Mouse (Mus musculus) embryonic facial prominence, embryonic 11.5 days (tissue): ENCODE data around the gene Rab43. TPM values are rescaled to one million over a fixed set of nuclear protein-coding genes. Genes with fewer than 3 reads are reported as not detected.
A peak's percentile ranks its signal among the peaks of the same experiment; 100 is the strongest.

Experiments used
- ATAC-seq: fragments of 200-750 bp; cut with Nextera tagmentation; replicated peaks from 2 replicates; pipeline ENCODE4 v1.8.0; 2017; ENCODE audit warnings: low read depth; ENCODE audit not compliant: insufficient number of reproducible peaks, low FRiP score, low TSS enrichment
- DNase-seq: peaks from one replicate; pipeline ENCODE4 v3.0.0-alpha.2; 2015; ENCODE audit warnings: low spot score
- H3K27ac ChIP-seq: fragments of 300-500 bp; sonication (generic); replicated peaks from 2 replicates; pipeline ENCODE4 v1.5.1; 2014; ENCODE audit warnings: mild to moderate bottlenecking, low read depth, low read length, control low read depth
- H3K27me3 ChIP-seq: fragments of 300-500 bp; sonication (generic); 2 replicates; pipeline ENCODE4 v1.6.1; 2014; ENCODE audit warnings: mild to moderate bottlenecking, low read length, moderate library complexity, mixed read lengths; ENCODE audit not compliant: control insufficient read depth, insufficient read depth
- H3K36me3 ChIP-seq: fragments of 300-500 bp; sonication (generic); replicated peaks from 2 replicates; pipeline ENCODE4 v1.6.1; 2014; ENCODE audit warnings: low read depth, mild to moderate bottlenecking, low read length, moderate library complexity, mixed read lengths; ENCODE audit not compliant: control insufficient read depth, insufficient read depth
- H3K4me1 ChIP-seq: fragments of 300-500 bp; sonication (generic); 2 replicates; pipeline ENCODE4 v1.6.1; 2014; ENCODE audit warnings: low read length, mixed read lengths; ENCODE audit not compliant: control insufficient read depth, insufficient read depth
- H3K4me2 ChIP-seq: fragments of 300-500 bp; sonication (generic); 2 replicates; pipeline ENCODE4 v1.6.1; 2014; ENCODE audit warnings: low read depth, mild to moderate bottlenecking, control low read depth, low read length, moderate library complexity
- H3K4me3 ChIP-seq: fragments of 300-500 bp; sonication (generic); 2 replicates; pipeline ENCODE4 v1.5.1; 2014; ENCODE audit warnings: low read depth, low read length, control low read depth
- H3K9ac ChIP-seq: fragments of 300-500 bp; sonication (generic); replicated peaks from 2 replicates; pipeline ENCODE4 v1.6.1; 2014; ENCODE audit warnings: mild to moderate bottlenecking, control low read depth, low read length
- H3K9me3 ChIP-seq: fragments of 300-500 bp; sonication (generic); replicated peaks from 2 replicates; pipeline ENCODE4 v1.6.1; 2016; ENCODE audit warnings: mild to moderate bottlenecking, low read length, inconsistent platforms, mixed read lengths; ENCODE audit not compliant: control insufficient read depth
- WGBS: fragments of 180-500 bp; shearing (Covaris S2); extraction: QIAGEN DNeasy Blood & Tissue Kit; methylation state at CpG from one replicate; pipeline ENCODE4 v1.1.7; 2014; 5-methylcytosine and 5-hydroxymethylcytosine counted together
- polyA plus RNA-seq: library from polyadenylated mRNA; unstranded; fragments of >200 nt; fragmentation: Nextera tagmentation; extraction: Ambion mirVana; gene quantifications from 2 replicates; pipeline ENCODE4 v1.2.1, GENCODE M21; 2014

The Rab43 gene
- polyA plus RNA-seq, 1 experiment from 2014 or later, result 7.3 TPM

GRCm38 (mm10) chr6:87814486-87814885 lies 2.5 kb upstream of the Rab43 start:
- no peak overlapping the region for H3K4me2 ChIP-seq
- H3K4me3 ChIP-seq, result no peak overlapping the region
- H3K9ac ChIP-seq, result no peak overlapping the region
- H3K27ac ChIP-seq, result no peak overlapping the region
- ATAC-seq (no peak), DNase-seq (no peak)
- peaks cover 2% of the 10 kb centered on the region; the same call in 1 of the 2 replicates for H3K36me3 ChIP-seq
- 90% methylated on average over 5 of the region's 5 CpGs for WGBS
- no peaks in the 10 kb centered on the region for H3K27me3 ChIP-seq
- H3K9me3 ChIP-seq, result no peaks in the 10 kb centered on the region
- H3K4me1 ChIP-seq, result no peaks in the 10 kb centered on the region

GRCm38 (mm10) chr6:87812656-87813055 lies 692 bp upstream of the Rab43 start:
- H3K9me3 ChIP-seq, result no peaks in the 10 kb centered on the region
- 62% methylated on average over 1 of the region's 1 CpGs for WGBS
- H3K4me1 ChIP-seq, result no peaks in the 10 kb centered on the region
- no peak overlapping the region for H3K27ac ChIP-seq
- H3K4me2 ChIP-seq, result no peak overlapping the region
- ATAC-seq (no peak), DNase-seq (no peak)
- no peak overlapping the region for H3K9ac ChIP-seq
- H3K36me3 ChIP-seq, result peaks cover 2% of the 10 kb centered on the region; the same call in 1 of the 2 replicates
- no peaks in the 10 kb centered on the region for H3K27me3 ChIP-seq
- no peak overlapping the region for H3K4me3 ChIP-seq

- ATAC-seq (peak; percentile 48; the same call in 1 of the 2 replicates), DNase-seq (peak; percentile 38)
- Histone ChIP-seq H3K9me3 (no peaks in the 10 kb centered on the region), H3K36me3 (peaks cover 2% of the 10 kb centered on the region; the same call in 1 of the 2 replicates), H3K27me3 (no peaks in the 10 kb centered on the region), H3K27ac (no peak overlapping the region), H3K4me1 (no peaks in the 10 kb centered on the region), H3K9ac (peak overlapping the region; percentile 73), H3K4me3 (peak overlapping the region; percentile 70), H3K4me2 (peak overlapping the region; percentile 97)
- WGBS, result under 1% methylated on average over 77 of the region's 77 CpGs
Measured at GRCm38 (mm10) chr6:87810713-87811669, 973 bp downstream of the Rab43 start.

- Histone ChIP-seq H3K4me3 (peak overlapping the region; percentile 70), H3K9ac (no peak overlapping the region; the same call in 1 of the 2 replicates), H3K36me3 (no peaks in the 10 kb centered on the region), H3K9me3 (no peaks in the 10 kb centered on the region), H3K27me3 (no peaks in the 10 kb centered on the region), H3K4me1 (no peaks in the 10 kb centered on the region), H3K27ac (no peak overlapping the region), H3K4me2 (peak overlapping the region; percentile 97)
- 37% methylated on average over 6 of the region's 6 CpGs for WGBS
- DNase-seq (no peak), ATAC-seq (no peak)
Measured at GRCm38 (mm10) chr6:87810311-87810710, 1.7 kb downstream of the Rab43 start.

GRCm38 (mm10) chr6:87809651-87810161 lies 2.3 kb downstream of the Rab43 start:
- H3K4me3 ChIP-seq, result no peak overlapping the region

GRCm38 (mm10) chr6:87809144-87809543 lies 2.8 kb downstream of the Rab43 start:
- H3K4me1 ChIP-seq, result no peaks in the 10 kb centered on the region
- H3K27ac ChIP-seq, result no peak overlapping the region
- 84% methylated on average over 2 of the region's 2 CpGs for WGBS
- DNase-seq (no peak), ATAC-seq (no peak)
- no peak overlapping the region for H3K4me2 ChIP-seq
- no peaks in the 10 kb centered on the region for H3K27me3 ChIP-seq
- no peak overlapping the region for H3K9ac ChIP-seq
- H3K9me3 ChIP-seq, result no peaks in the 10 kb centered on the region
- H3K36me3 ChIP-seq, result no peaks in the 10 kb centered on the region
- no peak overlapping the region for H3K4me3 ChIP-seq

More at GRCm38 (mm10) chr6:87809651-87810161, 2.3 kb downstream of the Rab43 start:
- DNase-seq (no peak), ATAC-seq (no peak)
- Histone ChIP-seq H3K4me1 (no peaks in the 10 kb centered on the region), H3K4me2 (no peak overlapping the region), H3K27ac (no peak overlapping the region), H3K9ac (no peak overlapping the region), H3K9me3 (no peaks in the 10 kb centered on the region), H3K36me3 (no peaks in the 10 kb centered on the region), H3K27me3 (no peaks in the 10 kb centered on the region)
- 94% methylated on average over 6 of the region's 6 CpGs for WGBS

- Histone ChIP-seq H3K27ac (no peak overlapping the region), H3K9me3 (no peaks in the 10 kb centered on the region), H3K36me3 (no peaks in the 10 kb centered on the region), H3K4me2 (no peak overlapping the region), H3K27me3 (no peaks in the 10 kb centered on the region), H3K4me1 (no peaks in the 10 kb centered on the region), H3K4me3 (no peak overlapping the region), H3K9ac (no peak overlapping the region)
- ATAC-seq (no peak), DNase-seq (no peak)
- 67% methylated on average over 3 of the region's 3 CpGs for WGBS
Measured at GRCm38 (mm10) chr6:87808521-87808920, 3.4 kb downstream of the Rab43 start.
